Mouse (Mus musculus) left cerebral cortex, adult 2 months (tissue): ENCODE measurements around the gene Ell. TPM values are rescaled to one million over a fixed set of nuclear protein-coding genes. Genes with fewer than 3 reads are reported as not detected.

Source experiments
- DNase-seq, 2 experiments: peaks; one replicate each; pipeline ENCODE4 v3.0.0; 2021 to 2022; ENCODE audit warnings: low spot score in 2 of 2, mixed read lengths in 1 of 2; ENCODE audit errors: extremely low spot score in 1 of 2
- H3K27ac ChIP-seq: fragments of 200-600 bp; 2 replicates; pipeline ENCODE4 v1.8.1; 2022
- H3K4me3 ChIP-seq: fragments of 200-600 bp; 2 replicates; pipeline ENCODE4 v1.8.1; 2022
- CTCF ChIP-seq: fragments of 200-600 bp; IDR thresholded peaks from 2 replicates; pipeline ENCODE4 v1.8.1; 2022; ENCODE audit warnings: antibody characterized with exemption, mild to moderate bottlenecking, moderate library complexity
- intact Hi-C: fragments of 180-260 bp; cut with DNase I; formaldehyde crosslinking; loops from one replicate; pipeline ENCODE4 v1.15.1; 2025
- total RNA-seq, 2 experiments: library from RNA; stranded (reverse); gene quantifications; 2 replicates each; pipeline ENCODE4 v1.2.3; 2021

The Ell gene
- total RNA-seq, 2 experiments from 2014 or later = 18.6 to 20.8 TPM

DNA sequence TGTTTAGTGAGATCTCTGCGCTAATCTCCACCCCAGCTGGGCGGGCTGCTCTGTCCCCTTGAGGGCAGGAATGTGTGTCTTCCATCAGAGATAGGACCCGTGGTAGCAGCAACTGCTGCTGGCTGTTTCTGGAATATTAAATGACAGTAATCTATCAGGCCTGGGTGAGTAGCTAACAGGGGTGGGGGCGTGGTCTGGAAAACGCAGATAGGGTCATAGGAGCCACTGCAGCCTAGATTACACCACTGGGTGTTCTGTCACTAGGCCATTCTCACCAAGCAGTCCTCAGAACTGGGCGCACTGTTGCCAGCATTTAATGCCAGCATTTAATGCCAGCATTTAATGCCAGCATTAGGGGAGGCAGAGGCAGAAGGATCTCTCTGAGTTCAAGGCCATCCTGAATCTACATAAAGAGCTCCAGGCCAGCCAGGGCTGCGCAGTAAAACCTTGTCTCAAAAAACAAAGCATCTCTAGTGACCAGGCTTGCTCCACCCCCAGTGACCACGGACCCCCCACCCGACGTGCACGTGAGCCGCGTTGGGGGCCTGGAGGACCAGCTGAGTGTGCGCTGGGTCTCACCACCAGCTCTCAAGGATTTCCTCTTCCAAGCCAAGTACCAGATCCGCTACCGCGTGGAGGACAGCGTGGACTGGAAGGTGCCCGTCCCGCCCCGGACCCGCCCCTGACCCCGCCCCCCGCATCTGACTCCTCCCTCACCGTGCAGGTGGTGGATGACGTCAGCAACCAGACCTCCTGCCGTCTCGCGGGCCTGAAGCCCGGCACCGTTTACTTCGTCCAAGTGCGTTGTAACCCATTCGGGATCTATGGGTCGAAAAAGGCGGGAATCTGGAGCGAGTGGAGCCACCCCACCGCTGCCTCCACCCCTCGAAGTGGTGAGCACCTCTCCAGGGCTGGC, 38.6 kb upstream of the Ell start:
- DNase-seq = no peak
- no peak for TF ChIP-seq CTCF
- Histone ChIP-seq H3K27ac (no peak overlapping the region), H3K4me3 (no peak overlapping the region)
- intact Hi-C loops = loop anchor here (5.0 to 10.0 kb wide), 2 partner anchors 53 to 146 kb away; partner anchors contain the start of gene Upf1

DNA sequence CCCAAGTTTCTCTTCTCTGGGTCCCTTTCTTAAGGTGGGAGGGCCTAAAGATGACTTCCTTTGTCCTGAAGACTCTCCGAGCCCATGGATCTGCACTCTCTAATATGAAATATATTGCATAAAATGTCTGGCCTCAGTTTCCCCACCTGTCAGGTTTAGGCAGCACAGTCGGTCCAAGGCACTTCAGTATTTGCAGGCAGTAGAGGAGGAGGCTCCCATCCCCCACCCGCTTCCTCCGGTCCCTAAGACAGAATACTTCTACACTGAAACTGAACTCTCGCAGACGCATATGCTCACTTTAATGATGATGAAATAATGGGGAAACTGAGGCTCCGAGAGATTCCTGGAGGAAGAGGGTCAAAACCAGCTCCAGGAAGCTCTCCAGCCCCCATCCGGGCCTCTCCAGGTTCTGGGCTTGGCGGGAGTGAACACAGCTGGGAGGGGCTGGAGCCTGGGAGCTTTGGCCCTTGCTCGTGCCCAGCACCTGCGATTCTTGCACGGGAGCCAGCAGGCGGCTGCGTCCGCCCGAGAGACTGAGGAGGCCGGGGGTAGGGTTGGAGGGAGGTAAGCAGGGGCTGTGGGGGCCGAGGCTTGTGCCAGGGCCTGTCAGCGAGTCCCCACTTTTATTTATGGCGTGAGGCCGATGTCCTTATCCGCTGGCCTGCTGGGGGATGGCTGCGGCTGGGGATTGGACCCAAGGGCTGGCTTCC, 37.3 kb upstream of the Ell start:
- intact Hi-C loops = loop anchor here (5.0 to 10.0 kb wide), 2 partner anchors 55 to 147 kb away; partner anchors contain the start of gene Upf1

DNA sequence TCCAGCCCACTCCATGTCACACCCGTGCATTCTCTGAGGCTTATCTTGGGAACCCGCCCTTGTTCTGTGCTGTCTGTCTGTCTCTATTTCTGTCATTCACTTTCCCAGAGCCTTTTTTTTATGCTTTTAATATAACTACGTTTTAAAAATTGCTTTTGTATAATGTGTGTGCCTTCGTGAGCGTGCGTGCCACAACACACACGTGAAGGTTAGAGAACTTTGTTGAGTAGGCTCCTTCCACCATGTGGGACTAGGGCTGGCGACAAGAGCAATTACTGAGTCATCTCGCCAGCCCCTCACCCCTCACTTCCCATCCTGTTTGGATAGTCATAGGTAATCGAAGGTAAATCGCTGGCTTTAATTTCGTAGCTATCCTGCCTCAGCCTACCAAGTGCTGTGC, 36.7 kb upstream of the Ell start:
- DNase-seq = no peak
- no peak for TF ChIP-seq CTCF
- no peak overlapping the region for H3K27ac ChIP-seq
- H3K4me3 ChIP-seq = no peak overlapping the region
- intact Hi-C loops = loop anchor here (5.0 to 10.0 kb wide), 2 partner anchors 55 to 148 kb away; partner anchors contain the start of gene Upf1

More for the DNA sequence above, 37.3 kb upstream of the Ell start:
- TF ChIP-seq CTCF = no peak
- no peak for DNase-seq
- no peak overlapping the region for H3K27ac ChIP-seq
- no peak overlapping the region for H3K4me3 ChIP-seq

DNA sequence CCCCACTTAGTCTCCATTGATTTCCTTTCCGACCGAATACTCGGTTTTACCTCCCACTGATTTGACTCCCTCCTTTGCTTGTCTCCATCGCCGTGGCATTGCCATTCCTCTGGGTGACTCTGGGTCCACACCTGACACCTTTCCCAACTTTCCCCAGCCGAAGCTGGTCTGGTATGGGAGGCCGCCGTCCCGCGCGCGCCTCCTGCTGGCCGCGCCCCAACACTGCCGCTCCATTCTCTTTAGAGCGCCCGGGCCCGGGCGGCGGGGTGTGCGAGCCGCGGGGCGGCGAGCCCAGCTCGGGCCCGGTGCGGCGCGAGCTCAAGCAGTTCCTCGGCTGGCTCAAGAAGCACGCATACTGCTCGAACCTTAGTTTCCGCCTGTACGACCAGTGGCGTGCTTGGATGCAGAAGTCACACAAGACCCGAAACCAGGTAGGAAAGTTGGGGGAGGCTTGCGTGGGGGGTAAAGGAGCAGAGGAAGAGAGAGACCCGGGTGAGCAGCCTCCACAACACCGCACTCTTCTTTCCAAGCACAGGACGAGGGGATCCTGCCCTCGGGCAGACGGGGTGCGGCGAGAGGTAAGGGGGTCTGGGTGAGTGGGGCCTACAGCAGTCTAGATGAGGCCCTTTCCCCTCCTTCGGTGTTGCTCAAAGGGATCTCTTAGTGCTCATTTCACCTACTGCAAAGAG, 36.1 kb upstream of the Ell start:
- Histone ChIP-seq H3K27ac (no peak overlapping the region), H3K4me3 (no peak overlapping the region)
- intact Hi-C loops = loop anchor here (5.0 to 10.0 kb wide), 2 partner anchors 56 to 148 kb away; partner anchors contain the start of gene Upf1
- peak; percentile 80 for TF ChIP-seq CTCF
- peak; percentile 57 to 61 for DNase-seq

DNA sequence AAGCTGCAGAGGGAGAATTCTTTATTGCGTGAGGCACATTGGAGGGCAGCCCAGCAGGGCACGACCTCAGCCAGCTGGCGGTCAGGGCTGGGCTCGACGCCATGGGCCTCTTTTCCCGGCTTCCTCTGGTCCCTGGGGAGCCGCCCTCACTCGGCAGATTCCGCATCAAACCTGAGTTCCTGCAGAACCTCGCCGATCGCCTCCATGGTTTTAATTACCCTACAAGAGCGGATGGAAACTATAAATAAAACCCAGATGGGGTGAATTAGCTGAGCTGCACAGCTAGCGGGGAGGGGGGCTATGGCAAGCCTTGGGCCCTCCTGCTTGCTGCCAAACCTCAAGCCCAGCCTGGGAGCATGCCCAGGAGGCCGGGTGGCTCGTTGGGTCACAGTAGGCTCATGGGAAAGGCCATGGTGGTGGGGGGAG, 35.0 kb upstream of the Ell start:
- peak in 1 of 2 experiments; percentile 54 for DNase-seq
- peak overlapping the region; percentile 2 for H3K27ac ChIP-seq
- intact Hi-C loops = loop anchor here (5.0 to 10.0 kb wide), 2 partner anchors 57 to 150 kb away; partner anchors contain the start of gene Upf1
- TF ChIP-seq CTCF = no peak
- H3K4me3 ChIP-seq = no peak overlapping the region

DNA sequence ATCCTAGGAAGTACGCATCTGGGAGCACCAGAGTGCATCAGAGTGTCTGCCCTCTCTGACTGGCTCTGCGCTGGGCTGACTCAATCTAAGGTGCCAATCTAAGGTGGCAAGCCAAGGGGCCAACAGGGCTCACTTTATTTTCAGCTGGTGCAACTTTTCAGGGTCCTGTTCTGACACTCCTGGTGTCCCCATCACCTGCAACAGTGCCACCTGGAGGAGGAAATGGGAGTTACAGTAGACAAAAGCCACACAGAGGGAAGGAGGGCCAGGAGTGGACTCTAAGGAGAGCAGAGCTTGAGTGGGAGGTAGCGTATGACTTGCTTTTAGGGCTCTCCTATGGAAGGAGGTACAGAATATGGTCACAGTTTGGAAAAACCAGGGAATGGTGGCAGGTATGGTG, 34.4 kb upstream of the Ell start:
- Histone ChIP-seq H3K27ac (peak overlapping the region; percentile 2; the same call in 1 of the 2 replicates), H3K4me3 (0 out of 2 replicates have a peak overlapping the region, but pooled peaks have one; percentile 9)
- peak; percentile 91 for TF ChIP-seq CTCF
- peak; percentile 72 to 85 for DNase-seq
- intact Hi-C loops = loop anchor here (1.0 to 10.0 kb wide), 3 partner anchors 58 to 150 kb away; partner anchors contain the start of gene Upf1

DNA sequence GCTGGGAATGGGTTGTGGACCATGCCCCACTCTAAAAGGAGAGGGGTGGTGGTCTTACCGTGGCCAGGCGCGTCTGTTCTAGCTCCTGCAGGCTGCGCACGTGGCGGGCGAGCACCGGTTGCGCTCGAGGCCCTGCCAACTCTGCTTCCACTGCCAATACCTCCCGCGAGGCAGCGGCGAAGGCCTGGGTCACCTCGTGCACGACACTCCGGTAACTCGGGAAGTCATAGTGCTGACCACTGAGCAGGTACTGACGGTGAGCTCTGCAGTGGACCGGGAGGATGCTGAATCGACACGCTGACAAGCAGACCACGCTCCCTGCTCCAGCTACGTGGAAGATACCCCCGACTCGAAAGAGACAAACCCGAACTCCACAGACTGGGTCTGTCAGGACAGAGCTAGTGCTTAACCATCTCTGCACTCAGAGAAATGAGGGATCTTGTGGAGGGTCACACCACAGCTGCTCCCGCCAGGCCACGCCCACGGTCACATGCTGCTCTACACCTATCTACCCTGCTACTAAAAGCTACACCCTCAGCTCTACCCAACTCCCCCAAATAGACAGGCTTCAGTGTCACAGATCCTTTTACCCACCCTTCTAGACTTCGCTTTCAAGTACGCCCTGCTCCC, 33.4 kb upstream of the Ell start:
- H3K4me3 ChIP-seq = peak overlapping the region; percentile 73
- no peak for TF ChIP-seq CTCF
- no peak for DNase-seq
- intact Hi-C loops = loop anchor here (1.0 to 10.0 kb wide), 4 partner anchors 33 to 151 kb away; partner anchors contain the start of genes Ell and Upf1
- H3K27ac ChIP-seq = peak overlapping the region; percentile 99

DNA sequence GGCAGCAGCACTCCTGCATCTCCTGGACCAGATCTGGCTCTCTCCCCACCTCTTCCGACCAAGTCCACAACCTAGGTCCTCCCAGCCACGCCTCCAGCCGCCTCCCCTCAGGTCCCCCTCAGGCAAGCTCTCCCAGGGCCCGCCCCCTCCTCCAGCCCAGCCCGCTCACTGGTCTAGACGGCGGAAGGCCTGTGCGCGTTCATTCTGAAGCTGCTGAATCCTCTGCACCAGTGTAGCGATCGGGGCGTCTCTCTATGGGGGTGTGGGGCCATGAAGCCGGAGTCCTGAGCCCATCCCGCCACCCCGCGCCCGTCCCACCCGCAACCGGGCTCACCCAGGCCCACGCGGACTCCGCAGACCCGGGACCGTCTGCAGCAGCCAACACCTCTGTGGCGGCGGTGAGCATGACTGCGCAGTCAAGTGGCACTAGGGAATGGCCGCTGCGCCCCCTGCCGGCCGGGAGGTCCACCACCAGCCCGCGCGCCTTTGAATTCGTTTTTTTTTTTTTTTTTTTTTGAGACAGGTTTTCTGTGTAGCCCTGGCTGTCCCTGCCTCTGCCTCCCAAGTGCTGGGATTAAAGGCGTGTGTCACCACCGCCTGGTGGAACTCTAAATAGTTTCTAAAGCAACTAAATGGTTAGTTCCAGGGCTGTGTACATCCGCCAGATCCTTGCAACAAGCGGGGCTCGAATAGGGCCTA, 32.8 kb upstream of the Ell start, which contains the start of gene Rex1bd:
Rex1bd (minus strand) TSS at position 425 of the 699 bp plus-strand sequence.
- peak within 1 kb of the TSS; percentile 73 for H3K4me3 ChIP-seq
- DNase-seq = peak; percentile 91 to 94
- intact Hi-C loops = loop anchor here (1.0 to 10.0 kb wide), 3 partner anchors 32 to 152 kb away; partner anchors contain the start of genes Ell and Upf1
- TF ChIP-seq CTCF = peak; percentile 88
- H3K27ac ChIP-seq = peak within 1 kb of the TSS; percentile 99

DNA sequence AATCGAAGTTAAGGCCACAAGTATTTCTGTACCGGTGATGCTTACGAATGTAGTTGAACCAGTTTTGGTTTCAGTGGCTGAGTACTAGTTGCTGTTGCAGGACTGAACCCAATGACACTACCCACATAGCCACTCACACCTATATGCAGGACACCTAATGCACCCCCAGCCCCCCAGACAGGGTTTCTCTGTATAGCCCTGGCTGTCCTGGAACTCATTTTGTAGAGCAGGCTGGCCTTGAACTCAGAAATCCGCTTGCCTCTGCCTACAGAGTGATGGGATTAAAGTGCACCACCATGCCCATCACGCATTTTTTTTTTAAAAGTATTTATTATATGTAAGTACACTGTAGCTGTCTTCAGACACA, 32.2 kb upstream of the Ell start:
- intact Hi-C loops = loop anchor here (2.0 to 10.0 kb wide), 2 partner anchors 32 to 152 kb away; partner anchors contain the start of genes Ell and Upf1
- no peak overlapping the region; the same call in 1 of the 2 replicates for H3K27ac ChIP-seq
- TF ChIP-seq CTCF = no peak
- no peak for DNase-seq
- H3K4me3 ChIP-seq = no peak overlapping the region
